Mouse (Mus musculus): ENCODE measurements at regions not wholly inside any gene's neighbourhood (a gene's known extent, or its start where the extent isn't known, plus 50 kb on each side); places are given as distances from the start of the nearest gene placed in this dataset.
A peak's percentile ranks its signal among the peaks of the same experiment; 100 is the strongest.

DNA sequence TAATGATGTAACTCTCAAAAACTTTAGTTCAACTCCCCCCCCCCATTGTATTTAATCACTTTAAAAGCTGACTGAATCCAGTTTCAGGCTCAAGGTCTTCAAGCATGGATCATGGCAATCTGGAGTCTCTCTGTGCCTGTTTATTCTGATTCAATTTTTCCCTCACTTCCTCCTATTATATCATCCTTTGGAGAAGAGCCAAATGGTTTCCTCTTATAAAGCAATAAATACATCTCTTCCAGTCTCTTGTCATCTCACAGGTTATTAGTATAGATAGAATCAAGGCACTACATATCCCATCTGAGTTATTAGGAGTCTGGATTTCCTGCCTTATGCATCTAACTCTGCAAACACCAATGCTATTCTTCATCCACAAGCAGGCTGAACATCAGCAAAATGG lies 530.2 kb upstream of the Pdcd1 start:
- no peaks in the 10 kb centered on the region for H3K27me3 ChIP-seq (ENCODE audit: control insufficient read depth, insufficient read depth, low read depth, low read length)
- H3K9ac ChIP-seq (ENCODE audit: low read length) = no peak overlapping the region
- peak overlapping the region; percentile 56 for H3K27ac ChIP-seq (ENCODE audit: low read length)
- no peak overlapping the region for H3K4me2 ChIP-seq (ENCODE audit: low read depth, low read length)
- no peaks in the 10 kb centered on the region for H3K36me3 ChIP-seq (ENCODE audit: control insufficient read depth, insufficient read depth, low read length)
- H3K4me3 ChIP-seq (ENCODE audit: low read length) = no peak overlapping the region
- no peaks in the 10 kb centered on the region for H3K9me3 ChIP-seq (ENCODE audit: control insufficient read depth, low read length)
- peak; percentile 68 for ATAC-seq (ENCODE audit: low read depth)
- H3K4me1 ChIP-seq (replicated peaks; ENCODE audit: control insufficient read depth, insufficient read depth, low read length) = no peaks in the 10 kb centered on the region

DNA sequence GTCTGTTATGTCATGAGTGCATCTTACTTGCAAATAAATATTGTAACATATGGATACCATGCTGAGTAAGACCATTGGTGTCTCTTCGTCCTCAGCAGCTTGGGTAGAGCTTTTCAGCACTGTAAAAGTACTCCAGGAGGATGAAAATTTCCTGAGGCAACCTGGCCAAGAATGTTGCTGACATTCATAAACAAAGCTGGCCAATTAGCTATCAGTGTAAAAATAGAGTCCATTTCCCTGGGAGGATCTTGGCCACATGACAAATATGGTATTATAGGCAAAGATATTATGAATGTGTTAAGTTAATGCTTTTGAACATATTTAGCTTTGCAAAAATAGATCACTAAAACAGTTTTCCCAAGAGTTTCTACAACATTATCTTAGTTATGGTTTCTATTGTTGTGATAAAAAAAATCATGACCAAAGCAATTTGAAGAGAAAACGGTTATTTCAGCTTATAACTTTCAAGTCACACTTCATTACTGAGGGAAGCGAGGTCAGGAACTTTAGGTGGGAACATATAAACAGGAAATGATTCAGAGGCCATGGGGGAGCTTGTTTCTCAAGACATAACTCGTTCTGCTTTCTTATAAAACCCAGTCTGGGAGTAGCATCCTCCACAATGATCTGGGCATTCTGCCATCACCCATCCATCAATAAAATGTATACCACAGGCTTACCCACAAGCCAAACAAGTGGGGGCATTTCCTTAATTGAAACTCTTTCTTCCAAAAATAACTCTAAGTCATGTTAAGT lies 529.5 kb upstream of the Pdcd1 start:
- H3K9me3 ChIP-seq (ENCODE audit: control insufficient read depth, low read length) = no peaks in the 10 kb centered on the region
- H3K27ac ChIP-seq (ENCODE audit: low read length) = peak overlapping the region; percentile 78
- H3K9ac ChIP-seq (ENCODE audit: low read length) = no peak overlapping the region
- WGBS = 18% methylated on average over 4 of the region's 4 CpGs
- ATAC-seq (ENCODE audit: low read depth) = peak; percentile 95
- no peaks in the 10 kb centered on the region for H3K27me3 ChIP-seq (ENCODE audit: control insufficient read depth, insufficient read depth, low read depth, low read length)
- H3K4me2 ChIP-seq (ENCODE audit: low read depth, low read length) = no peak overlapping the region
- H3K4me3 ChIP-seq (ENCODE audit: low read length) = no peak overlapping the region
- no peaks in the 10 kb centered on the region for H3K4me1 ChIP-seq (replicated peaks; ENCODE audit: control insufficient read depth, insufficient read depth, low read length)
- H3K36me3 ChIP-seq (ENCODE audit: control insufficient read depth, insufficient read depth, low read length) = no peaks in the 10 kb centered on the region

DNA sequence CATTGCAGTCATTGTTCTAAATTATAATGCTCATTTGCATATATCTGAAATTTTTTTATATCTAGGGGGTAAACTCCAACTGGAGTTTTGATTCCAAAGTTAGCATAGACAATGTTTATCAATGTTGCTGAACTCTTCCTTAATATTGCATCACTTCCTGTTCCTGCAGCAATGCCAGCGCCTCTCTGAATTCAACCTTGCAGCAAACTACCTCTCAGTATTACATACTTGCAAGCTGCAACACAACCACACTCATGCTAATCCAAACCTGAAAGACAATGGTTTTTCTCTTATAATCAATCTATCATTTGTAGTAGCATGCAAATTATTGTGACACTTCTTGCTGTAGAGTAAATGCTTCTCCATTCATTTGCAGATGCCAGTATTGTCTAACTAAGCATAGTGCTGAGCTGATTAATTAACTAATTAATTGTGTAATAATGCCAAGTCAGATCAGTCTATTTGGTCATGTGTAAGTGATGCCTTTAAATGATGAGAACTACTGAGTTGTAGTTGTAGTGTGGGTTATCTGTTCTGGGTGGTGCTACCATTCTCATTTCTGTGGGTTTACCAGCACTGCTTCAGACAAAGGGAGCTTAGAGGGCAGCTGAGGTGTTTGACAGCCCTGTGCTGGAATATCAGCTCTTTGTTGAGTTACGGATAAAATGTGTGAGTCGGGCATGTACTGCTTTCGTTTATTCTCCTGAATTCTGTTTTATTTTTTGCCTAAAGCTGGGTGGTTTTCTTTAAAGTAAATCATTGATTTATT lies 480.6 kb upstream of the Pdcd1 start:
- WGBS = 79% methylated on average over 4 of the region's 4 CpGs
- H3K9ac ChIP-seq (ENCODE audit: low read length) = no peak overlapping the region
- H3K9me3 ChIP-seq (ENCODE audit: control insufficient read depth, low read length) = no peaks in the 10 kb centered on the region
- H3K4me1 ChIP-seq (replicated peaks; ENCODE audit: control insufficient read depth, insufficient read depth, low read length) = no peaks in the 10 kb centered on the region
- no peak overlapping the region for H3K4me2 ChIP-seq (ENCODE audit: low read depth, low read length)
- no peak overlapping the region for H3K27ac ChIP-seq (ENCODE audit: low read length)
- no peaks in the 10 kb centered on the region for H3K27me3 ChIP-seq (ENCODE audit: control insufficient read depth, insufficient read depth, low read depth, low read length)
- ATAC-seq (ENCODE audit: low read depth) = no peak
- H3K4me3 ChIP-seq (ENCODE audit: low read length) = no peak overlapping the region
- no peaks in the 10 kb centered on the region for H3K36me3 ChIP-seq (ENCODE audit: control insufficient read depth, insufficient read depth, low read length)

DNA sequence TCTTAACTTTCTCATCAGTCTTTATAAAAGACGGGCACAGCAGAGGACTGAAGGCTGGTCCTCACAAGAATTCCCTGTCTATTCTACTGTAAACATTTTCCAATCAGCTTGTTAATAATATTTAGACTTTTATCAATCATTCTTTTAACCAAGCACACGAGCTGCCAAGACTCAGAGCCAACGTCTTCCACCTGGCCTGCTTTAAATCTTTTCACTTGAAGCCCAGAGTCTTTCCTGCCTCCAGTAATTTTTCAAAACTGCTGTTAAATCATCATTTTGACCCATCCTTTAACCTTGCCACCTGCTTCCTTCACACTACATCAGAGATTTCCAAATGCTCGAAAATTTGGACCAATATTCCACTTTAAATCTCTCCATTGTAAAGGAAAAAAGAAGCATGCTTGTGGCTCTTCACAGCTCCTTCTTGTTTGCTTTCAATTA lies 451.7 kb upstream of the Pdcd1 start:
- no peak for ATAC-seq (ENCODE audit: low read depth)
- no peak overlapping the region for H3K27ac ChIP-seq (ENCODE audit: low read length)
- no peaks in the 10 kb centered on the region for H3K9me3 ChIP-seq (ENCODE audit: control insufficient read depth, low read length)
- no peak overlapping the region for H3K4me3 ChIP-seq (ENCODE audit: low read length)
- no peak overlapping the region for H3K9ac ChIP-seq (ENCODE audit: low read length)
- no peak overlapping the region for H3K4me2 ChIP-seq (ENCODE audit: low read depth, low read length)
- WGBS = 26% methylated on average over 4 of the region's 4 CpGs
- no peaks in the 10 kb centered on the region for H3K4me1 ChIP-seq (replicated peaks; ENCODE audit: control insufficient read depth, insufficient read depth, low read length)
- no peaks in the 10 kb centered on the region for H3K36me3 ChIP-seq (ENCODE audit: control insufficient read depth, insufficient read depth, low read length)
- H3K27me3 ChIP-seq (ENCODE audit: control insufficient read depth, insufficient read depth, low read depth, low read length) = no peaks in the 10 kb centered on the region

DNA sequence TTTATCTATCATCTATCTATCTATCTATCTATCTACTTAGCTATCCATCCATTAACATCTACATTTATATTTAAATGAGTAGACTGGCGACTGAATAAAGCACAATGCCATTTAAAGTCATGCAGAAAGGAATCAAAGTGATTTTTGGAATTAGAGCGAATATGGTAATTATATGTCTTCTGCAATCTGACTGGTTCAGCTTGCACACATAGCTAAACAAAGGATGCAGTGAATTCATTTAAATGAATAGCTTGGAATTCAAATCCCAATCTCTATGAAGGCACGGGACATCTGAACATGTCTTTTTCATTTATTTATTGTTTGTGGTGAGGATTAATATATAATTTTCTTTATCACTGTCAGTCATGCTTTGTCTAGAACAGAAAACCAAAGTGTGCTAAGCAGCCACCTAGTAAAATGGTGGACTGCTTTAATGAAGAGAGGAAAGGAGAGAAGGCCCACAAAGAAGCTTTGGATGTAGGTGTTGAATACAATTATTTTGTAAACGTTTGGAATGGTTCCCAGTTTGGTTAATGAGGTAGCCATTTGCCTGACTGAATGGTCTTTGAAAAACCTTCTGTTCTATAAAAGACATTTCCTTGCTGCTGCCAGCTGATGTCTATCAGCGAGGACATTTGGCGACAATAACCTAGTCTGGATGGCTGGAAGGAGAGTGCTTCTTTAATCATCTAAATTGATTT lies 451.2 kb upstream of the Pdcd1 start:
- H3K4me1 ChIP-seq (replicated peaks; ENCODE audit: control insufficient read depth, insufficient read depth, low read length) = no peaks in the 10 kb centered on the region
- no peak overlapping the region for H3K27ac ChIP-seq (ENCODE audit: low read length)
- H3K4me3 ChIP-seq (ENCODE audit: low read length) = no peak overlapping the region
- WGBS = 59% methylated on average over 6 of the region's 6 CpGs
- H3K4me2 ChIP-seq (ENCODE audit: low read depth, low read length) = no peak overlapping the region
- H3K9me3 ChIP-seq (ENCODE audit: control insufficient read depth, low read length) = no peaks in the 10 kb centered on the region
- no peak overlapping the region for H3K9ac ChIP-seq (ENCODE audit: low read length)
- H3K27me3 ChIP-seq (ENCODE audit: control insufficient read depth, insufficient read depth, low read depth, low read length) = no peaks in the 10 kb centered on the region
- no peaks in the 10 kb centered on the region for H3K36me3 ChIP-seq (ENCODE audit: control insufficient read depth, insufficient read depth, low read length)
- ATAC-seq (ENCODE audit: low read depth) = no peak

DNA sequence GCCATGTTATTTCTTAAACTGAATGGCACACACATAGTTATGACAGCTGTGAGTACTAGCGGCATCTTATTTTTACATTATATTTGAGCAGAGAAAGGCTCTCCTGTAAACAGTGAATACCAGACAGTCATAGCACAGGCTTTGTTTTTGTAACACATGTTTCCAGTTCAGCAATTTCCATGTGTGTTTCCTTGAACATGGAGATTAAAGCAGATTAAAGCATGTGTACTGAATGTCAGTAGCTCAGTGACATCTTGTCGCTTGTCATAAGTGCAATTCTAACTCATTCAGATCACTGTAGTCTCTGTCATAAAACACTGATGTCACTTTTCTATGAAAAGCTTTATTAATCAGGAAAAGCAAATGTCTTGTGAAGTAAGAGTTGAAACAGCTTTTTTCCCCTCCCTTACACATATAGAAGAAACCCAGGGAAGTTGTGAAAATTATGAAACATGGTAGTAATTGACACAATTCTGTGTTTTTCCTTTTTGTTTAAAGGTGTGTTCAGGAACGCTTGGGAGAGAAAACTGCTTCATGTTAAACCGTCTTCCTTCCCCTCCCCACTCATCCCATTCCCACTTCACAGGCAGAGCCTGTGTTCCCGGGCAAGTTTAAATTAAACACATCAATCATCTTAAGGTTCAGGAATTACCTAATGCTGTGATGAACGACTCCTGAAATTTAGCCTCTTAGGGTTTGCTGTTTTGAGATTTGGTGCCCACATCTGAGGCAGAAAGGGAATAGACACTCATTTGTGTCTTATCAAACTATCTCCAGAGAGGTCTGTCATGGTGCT lies 449.9 kb upstream of the Pdcd1 start:
- Histone ChIP-seq H3K9me3 (ENCODE audit: control insufficient read depth, low read length) (no peaks in the 10 kb centered on the region), H3K27ac (ENCODE audit: low read length) (no peak overlapping the region), H3K9ac (ENCODE audit: low read length) (no peak overlapping the region), H3K36me3 (ENCODE audit: control insufficient read depth, insufficient read depth, low read length) (no peaks in the 10 kb centered on the region), H3K4me2 (ENCODE audit: low read depth, low read length) (no peak overlapping the region), H3K4me1 (replicated peaks; ENCODE audit: control insufficient read depth, insufficient read depth, low read length) (no peaks in the 10 kb centered on the region), H3K27me3 (ENCODE audit: control insufficient read depth, insufficient read depth, low read depth, low read length) (no peaks in the 10 kb centered on the region), H3K4me3 (ENCODE audit: low read length) (no peak overlapping the region)
- ATAC-seq (ENCODE audit: low read depth) = no peak
- WGBS = 43% methylated on average over 6 of the region's 6 CpGs

DNA sequence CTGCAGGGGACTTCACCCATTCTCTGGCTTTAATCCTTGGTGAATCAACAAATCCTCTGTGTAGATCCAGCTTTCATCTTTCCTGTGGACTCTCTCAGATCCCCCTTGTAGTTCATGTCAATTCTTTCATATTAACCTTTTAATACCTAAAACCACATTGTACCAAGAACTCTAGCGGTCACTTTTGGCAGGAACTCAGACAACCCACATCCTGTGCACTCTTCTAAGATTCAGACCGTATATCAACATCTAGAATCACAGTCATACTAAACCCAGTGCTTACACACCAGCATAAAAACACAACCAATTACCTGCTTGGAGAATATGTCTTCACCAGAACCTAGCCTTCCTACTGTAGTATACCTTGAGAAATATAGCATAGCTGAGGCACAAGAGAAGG lies 444.6 kb upstream of the Pdcd1 start:
- Histone ChIP-seq H3K36me3 (ENCODE audit: control insufficient read depth, insufficient read depth, low read length) (no peaks in the 10 kb centered on the region), H3K4me3 (ENCODE audit: low read length) (no peak overlapping the region), H3K9me3 (ENCODE audit: control insufficient read depth, low read length) (no peaks in the 10 kb centered on the region), H3K9ac (ENCODE audit: low read length) (no peak overlapping the region), H3K4me2 (ENCODE audit: low read depth, low read length) (no peak overlapping the region), H3K4me1 (replicated peaks; ENCODE audit: control insufficient read depth, insufficient read depth, low read length) (no peaks in the 10 kb centered on the region), H3K27me3 (ENCODE audit: control insufficient read depth, insufficient read depth, low read depth, low read length) (no peaks in the 10 kb centered on the region), H3K27ac (ENCODE audit: low read length) (no peak overlapping the region)
- no peak for ATAC-seq (ENCODE audit: low read depth)
- WGBS = 83% methylated on average over 2 of the region's 2 CpGs

DNA sequence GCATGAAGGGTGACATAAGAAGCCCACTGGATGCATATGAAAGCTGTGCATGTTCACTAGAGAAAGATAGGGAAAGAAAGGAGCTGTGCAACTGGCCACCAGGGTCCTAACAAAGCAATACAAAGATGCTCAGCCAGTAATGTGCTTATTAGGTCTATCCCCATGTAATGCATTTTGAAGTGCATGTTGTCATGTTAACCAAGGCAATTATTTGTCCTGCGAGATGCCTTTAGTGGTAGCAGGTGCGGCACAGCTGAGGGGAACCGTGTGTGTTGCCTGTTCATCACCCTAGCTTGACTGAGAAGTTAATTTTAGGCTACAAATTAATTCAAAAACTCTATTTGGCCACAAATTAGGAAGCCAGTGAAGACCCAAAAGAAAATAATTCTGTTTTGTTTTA lies 444.0 kb upstream of the Pdcd1 start:
- no peaks in the 10 kb centered on the region for H3K4me1 ChIP-seq (replicated peaks; ENCODE audit: control insufficient read depth, insufficient read depth, low read length)
- ATAC-seq (ENCODE audit: low read depth) = no peak
- H3K36me3 ChIP-seq (ENCODE audit: control insufficient read depth, insufficient read depth, low read length) = no peaks in the 10 kb centered on the region
- no peak overlapping the region for H3K27ac ChIP-seq (ENCODE audit: low read length)
- no peak overlapping the region for H3K4me3 ChIP-seq (ENCODE audit: low read length)
- H3K9ac ChIP-seq (ENCODE audit: low read length) = no peak overlapping the region
- H3K4me2 ChIP-seq (ENCODE audit: low read depth, low read length) = no peak overlapping the region
- WGBS = 83% methylated on average over 3 of the region's 3 CpGs
- no peaks in the 10 kb centered on the region for H3K9me3 ChIP-seq (ENCODE audit: control insufficient read depth, low read length)
- no peaks in the 10 kb centered on the region for H3K27me3 ChIP-seq (ENCODE audit: control insufficient read depth, insufficient read depth, low read depth, low read length)

DNA sequence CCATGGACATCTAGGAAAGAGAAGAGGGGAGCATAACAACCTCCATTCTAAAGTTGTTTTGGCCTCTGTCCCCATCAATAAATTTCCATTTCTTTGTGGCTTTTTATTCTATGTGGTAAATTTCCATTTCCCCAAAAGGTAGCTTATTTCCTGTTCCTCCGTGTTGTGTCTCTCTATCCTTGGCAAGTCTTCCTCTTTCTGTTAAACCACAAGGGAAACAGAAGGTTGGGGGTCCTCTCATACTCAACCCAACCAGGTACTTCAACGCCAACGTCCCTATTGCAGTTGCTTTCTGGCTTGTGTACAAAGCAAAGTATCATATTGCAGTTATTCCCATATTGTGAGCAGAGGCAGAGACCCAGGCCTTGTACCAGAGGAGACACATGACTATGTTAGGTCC lies 434.7 kb upstream of the Pdcd1 start:
- 67% methylated on average over 3 of the region's 3 CpGs for WGBS
- H3K4me1 ChIP-seq (replicated peaks; ENCODE audit: control insufficient read depth, insufficient read depth, low read length) = no peaks in the 10 kb centered on the region
- H3K27ac ChIP-seq (ENCODE audit: low read length) = no peak overlapping the region
- no peaks in the 10 kb centered on the region for H3K9me3 ChIP-seq (ENCODE audit: control insufficient read depth, low read length)
- H3K27me3 ChIP-seq (ENCODE audit: control insufficient read depth, insufficient read depth, low read depth, low read length) = no peaks in the 10 kb centered on the region
- H3K9ac ChIP-seq (ENCODE audit: low read length) = no peak overlapping the region
- no peaks in the 10 kb centered on the region for H3K36me3 ChIP-seq (ENCODE audit: control insufficient read depth, insufficient read depth, low read length)
- ATAC-seq (ENCODE audit: low read depth) = no peak
- no peak overlapping the region for H3K4me2 ChIP-seq (ENCODE audit: low read depth, low read length)
- H3K4me3 ChIP-seq (ENCODE audit: low read length) = no peak overlapping the region
